Mouse (Mus musculus): ENCODE data around the gene Cdk15. TPM values are rescaled to one million over a fixed set of nuclear protein-coding genes. Genes with fewer than 3 reads are reported as not detected.

Gene Cdk15
- not detected for total RNA-seq (2022)

- DNase-seq (ENCODE audit: low spot score): no peak
These were observed at the start of gene Cdk15 for GRCm38 (mm10) chr1:59256751-59257231. Cdk15 (plus strand) TSS chr1:59256906.

GRCm38 (mm10) chr1:59208331-59208730 lies 48.4 kb upstream of the Cdk15 start:
- DNase-seq (ENCODE audit: low spot score): no peak

GRCm38 (mm10) chr1:59211651-59212050 lies 45.1 kb upstream of the Cdk15 start:
- DNase-seq (ENCODE audit: low spot score): no peak

- DNase-seq (ENCODE audit: low spot score): no peak
These were observed 44.5 kb upstream of the Cdk15 start for GRCm38 (mm10) chr1:59212076-59212779.

GRCm38 (mm10) chr1:59212951-59213350 lies 43.8 kb upstream of the Cdk15 start:
- DNase-seq (ENCODE audit: low spot score): no peak

- no peak for DNase-seq (ENCODE audit: low spot score)
These were observed 41.3 kb upstream of the Cdk15 start for GRCm38 (mm10) chr1:59215446-59215845.

GRCm38 (mm10) chr1:59220371-59220770 lies 36.3 kb upstream of the Cdk15 start:
- DNase-seq (ENCODE audit: low spot score): no peak

- DNase-seq (ENCODE audit: low spot score): no peak
These were observed 35.1 kb upstream of the Cdk15 start for GRCm38 (mm10) chr1:59221591-59221990.

- no peak for DNase-seq (ENCODE audit: low spot score)
These were observed 34.4 kb upstream of the Cdk15 start for GRCm38 (mm10) chr1:59222101-59222825.

- DNase-seq (ENCODE audit: low spot score): no peak
These were observed 28.2 kb upstream of the Cdk15 start for GRCm38 (mm10) chr1:59228552-59228951.

- no peak for DNase-seq (ENCODE audit: low spot score)
These were observed 27.5 kb upstream of the Cdk15 start for GRCm38 (mm10) chr1:59229187-59229586.

- peak; percentile 97 for DNase-seq (ENCODE audit: low spot score)
These were observed 19.8 kb upstream of the Cdk15 start, which contains the start of gene Als2 for GRCm38 (mm10) chr1:59236856-59237441. Als2 (minus strand) TSS chr1:59237231.

GRCm38 (mm10) chr1:59237614-59238211 lies 19.0 kb upstream of the Cdk15 start:
- DNase-seq (ENCODE audit: low spot score): peak; percentile 73

GRCm38 (mm10) chr1:59243770-59244169 lies 12.9 kb upstream of the Cdk15 start:
- DNase-seq (ENCODE audit: low spot score): no peak

- peak; percentile 15 for DNase-seq (ENCODE audit: low spot score)
These were observed 9.1 kb upstream of the Cdk15 start for GRCm38 (mm10) chr1:59247602-59248001.

- DNase-seq (ENCODE audit: low spot score): no peak
These were observed 3.9 kb upstream of the Cdk15 start for GRCm38 (mm10) chr1:59252762-59253161.

GRCm38 (mm10) chr1:59253301-59253909 lies 3.3 kb upstream of the Cdk15 start:
- DNase-seq (ENCODE audit: low spot score): no peak

- no peak for DNase-seq (ENCODE audit: low spot score)
These were observed 1.0 kb downstream of the Cdk15 start for GRCm38 (mm10) chr1:59257736-59258135.

GRCm38 (mm10) chr1:59268931-59269330 lies 12.2 kb downstream of the Cdk15 start:
- no peak for DNase-seq (ENCODE audit: low spot score)

GRCm38 (mm10) chr1:59269466-59269865 lies 12.8 kb downstream of the Cdk15 start:
- no peak for DNase-seq (ENCODE audit: low spot score)

GRCm38 (mm10) chr1:59269951-59270689 lies 13.4 kb downstream of the Cdk15 start:
- DNase-seq (ENCODE audit: low spot score): peak; percentile 21

All from heart, adult 8-10 months (tissue).